Mouse (Mus musculus): Measurements from ENCODE around the gene Card9. TPM values are rescaled to one million over a fixed set of nuclear protein-coding genes. Genes with fewer than 3 reads are reported as not detected.
"Not testable (repeated sequence)": the region's sequence is repeated elsewhere in the genome, so short reads cannot be mapped to it uniquely, and the experiment has no call there.

The Card9 gene
- 1 to 10 TPM; 2.6 to 3.3 TPM for total RNA-seq (2021)

GRCm38 (mm10) chr2:26360772-26361171, at the start of gene Card9:
Gene Card9 (minus strand): TSS chr2:26360918.
- no peak for DNase-seq (ENCODE audit: low spot score in 2 of 2)
- intact Hi-C loops (cut with DNase I): no loop called here

DNA sequence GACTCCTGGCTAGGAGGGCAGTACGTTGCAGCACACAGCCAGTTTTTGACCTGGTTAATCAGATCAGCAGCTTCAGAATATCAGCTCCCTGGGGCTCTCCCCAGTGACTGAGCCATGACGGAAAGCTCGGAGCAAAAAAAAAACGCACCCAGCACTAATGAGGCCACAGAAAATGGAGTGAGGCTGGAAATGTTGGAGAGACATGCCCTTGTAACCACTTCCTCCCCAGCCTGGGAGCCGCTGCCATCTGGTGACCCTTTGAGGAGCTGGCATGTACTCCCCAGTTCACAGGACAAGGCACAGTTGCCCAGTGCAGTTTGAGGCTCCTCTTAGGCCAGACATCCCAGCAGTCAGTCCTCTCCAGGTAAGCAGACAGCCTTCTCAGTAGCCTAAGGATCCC, 49.4 kb upstream of the Card9 start:
- intact Hi-C loops (cut with DNase I): no loop called here

GRCm38 (mm10) chr2:26409362-26409761, 48.6 kb upstream of the Card9 start:
- intact Hi-C loops (cut with DNase I): no loop called here
- DNase-seq (ENCODE audit: low spot score in 2 of 2): no peak

More for the DNA sequence above, 49.4 kb upstream of the Card9 start:
- DNase-seq (ENCODE audit: low spot score in 2 of 2): no peak

DNA sequence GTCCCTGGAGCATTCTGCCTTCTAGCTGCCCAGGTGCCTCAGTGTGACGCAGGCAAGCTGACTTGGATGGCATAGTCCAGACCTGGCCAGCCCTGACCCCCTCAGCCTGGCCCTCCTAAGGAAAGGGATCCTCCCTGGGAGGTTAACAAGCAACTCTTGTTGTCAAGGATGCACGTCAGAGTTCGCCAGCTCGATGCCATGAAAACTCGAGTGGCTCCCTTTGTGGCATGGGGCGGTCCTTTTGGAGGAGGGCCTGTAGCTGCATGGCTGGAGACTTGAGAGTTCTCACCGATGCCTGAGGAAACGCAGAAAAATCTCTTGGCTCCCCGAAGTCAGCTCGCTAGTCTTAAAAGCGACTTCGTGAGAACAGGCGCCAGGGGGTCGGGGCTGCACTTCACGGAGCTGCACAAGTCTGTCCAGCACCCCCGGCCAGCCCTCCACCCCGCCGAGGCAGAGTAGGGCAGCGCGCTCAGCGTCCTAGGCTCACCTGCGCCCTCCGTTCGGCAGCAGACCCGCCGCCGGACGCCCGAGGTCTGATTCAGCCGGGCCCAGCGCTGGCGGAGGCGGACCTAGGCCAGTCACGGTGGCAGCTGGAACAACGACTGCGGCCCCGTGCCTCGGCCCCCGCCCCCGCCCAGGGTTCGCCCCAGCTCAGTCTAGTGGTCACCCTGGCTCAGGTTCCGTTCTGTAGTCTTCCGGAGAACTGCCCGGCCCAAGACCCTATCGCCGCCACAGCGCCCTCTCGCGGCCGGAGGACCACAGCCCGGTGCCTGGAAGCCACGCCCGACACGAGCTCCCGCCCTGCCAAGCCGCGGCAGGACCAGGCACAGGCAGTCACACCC, 48.0 kb upstream of the Card9 start, which contains the start of gene Inpp5e:
Inpp5e (minus strand) TSS at position 689 of the 842 bp plus-strand sequence.
- DNase-seq (ENCODE audit: low spot score in 2 of 2): peak; percentile 97
- intact Hi-C loops (cut with DNase I): no loop called here

DNA sequence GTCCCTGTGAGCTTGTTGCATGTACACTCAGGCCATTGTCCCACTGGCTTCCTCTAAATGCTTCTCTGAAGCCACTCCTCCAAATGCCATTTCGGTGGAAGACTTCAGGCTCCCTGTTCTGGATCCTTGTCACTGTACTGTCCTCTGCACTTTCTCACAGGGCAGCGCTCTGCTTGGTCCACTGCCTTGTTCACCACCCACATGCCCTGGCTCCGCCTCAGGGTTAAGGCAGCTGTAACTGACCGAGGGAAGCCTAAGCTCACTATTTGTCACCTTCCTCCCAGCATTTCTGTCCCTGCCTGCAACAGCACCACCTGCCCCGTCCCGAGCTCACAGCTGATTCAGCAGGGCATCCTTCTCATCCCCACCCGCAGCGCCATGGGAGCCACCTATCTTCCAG, 42.6 kb upstream of the Card9 start:
- DNase-seq (ENCODE audit: low spot score in 2 of 2): no peak
- intact Hi-C loops (cut with DNase I): no loop called here

DNA sequence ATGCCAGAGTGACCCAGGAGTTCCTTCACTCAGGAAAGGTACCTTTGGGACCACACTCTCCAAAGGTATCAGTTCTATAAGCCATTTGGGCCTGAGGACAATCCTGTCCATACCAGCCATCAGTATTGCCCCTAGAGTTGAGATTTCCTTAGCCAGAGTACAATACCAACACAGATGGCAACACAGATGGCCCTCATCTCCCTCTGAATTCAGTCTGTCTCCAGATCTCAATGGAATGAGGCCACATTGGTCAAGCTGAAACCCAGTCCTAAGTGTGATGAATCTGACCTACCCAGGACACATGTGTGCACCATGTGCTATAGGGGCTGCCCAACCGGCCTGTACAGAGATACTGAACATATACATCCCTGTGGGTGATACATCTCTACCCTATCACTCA, 41.5 kb upstream of the Card9 start:
- DNase-seq (ENCODE audit: low spot score in 2 of 2): no peak
- intact Hi-C loops (cut with DNase I): no loop called here

DNA sequence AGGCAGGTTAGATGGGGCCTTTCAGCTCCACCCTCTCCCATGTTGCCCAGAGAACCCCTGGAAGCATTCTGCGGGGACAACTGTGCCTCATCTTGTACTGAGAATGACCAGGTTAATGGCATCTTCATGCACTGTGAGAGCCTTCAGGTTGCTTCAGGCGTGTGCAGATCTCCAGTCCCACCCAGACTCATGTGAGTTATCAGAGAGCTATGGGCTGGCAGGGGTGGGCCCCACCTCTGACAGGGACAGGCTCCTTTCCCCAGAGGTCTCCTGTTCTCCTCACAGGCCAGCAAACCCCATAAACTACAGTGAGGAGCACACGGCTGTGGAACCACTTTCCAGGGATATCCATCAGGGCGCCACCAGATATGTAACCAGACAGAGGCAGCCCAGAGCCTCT, 40.3 kb upstream of the Card9 start:
- intact Hi-C loops (cut with DNase I): no loop called here
- no peak for DNase-seq (ENCODE audit: low spot score in 2 of 2)

- DNase-seq (ENCODE audit: low spot score in 2 of 2): no peak
- intact Hi-C loops (cut with DNase I): no loop called here
These were observed 39.6 kb upstream of the Card9 start for GRCm38 (mm10) chr2:26400296-26400695.

DNA sequence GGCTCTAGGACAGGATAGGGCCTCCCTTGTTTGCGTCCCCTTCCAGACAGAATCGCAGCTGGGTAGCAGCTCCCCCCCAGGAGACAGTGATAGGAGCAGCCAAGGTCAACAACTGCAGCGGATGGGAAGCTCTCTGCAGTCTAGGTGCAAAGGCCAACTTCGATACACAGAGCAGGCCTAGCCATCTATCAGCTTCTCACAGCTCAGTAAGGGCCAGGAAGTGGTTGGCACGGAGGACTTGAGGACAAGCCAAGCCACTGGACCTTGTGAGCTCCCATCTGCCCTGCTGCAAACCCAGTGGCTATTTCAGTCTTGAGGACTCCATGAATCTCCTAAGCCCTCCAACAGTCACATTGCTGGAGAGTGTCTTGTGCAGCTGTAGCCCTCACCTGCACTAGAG, 38.9 kb upstream of the Card9 start:
- intact Hi-C loops (cut with DNase I): no loop called here

GRCm38 (mm10) chr2:26398978-26399377, 38.3 kb upstream of the Card9 start:
- DNase-seq (ENCODE audit: low spot score in 2 of 2): no peak
- intact Hi-C loops (cut with DNase I): no loop called here

More for the DNA sequence above, 38.9 kb upstream of the Card9 start:
- no peak for DNase-seq (ENCODE audit: low spot score in 2 of 2)

- no peak for DNase-seq (ENCODE audit: low spot score in 2 of 2)
These were observed 30.9 kb upstream of the Card9 start for GRCm38 (mm10) chr2:26391617-26392016.

DNA sequence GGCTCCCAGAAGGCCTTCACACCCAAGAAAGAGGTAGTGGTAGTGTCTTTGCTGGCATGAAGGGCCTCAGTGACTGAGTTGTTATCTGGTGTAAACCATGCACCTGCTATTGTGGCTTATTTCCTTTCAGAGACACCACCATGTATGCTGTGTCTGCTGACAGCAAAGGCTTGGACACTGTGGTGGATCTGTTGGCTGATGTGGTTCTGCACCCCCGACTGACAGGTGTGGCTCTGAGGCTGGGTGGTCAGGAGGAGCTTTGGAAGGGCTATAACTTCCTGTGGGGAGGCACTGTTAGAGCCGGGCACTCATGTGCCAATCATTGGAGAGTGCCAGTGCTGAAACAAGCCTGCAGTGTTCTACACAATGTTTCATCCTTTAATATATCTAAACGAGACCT, 30.2 kb upstream of the Card9 start:
- intact Hi-C loops (cut with DNase I): no loop called here
- no peak for DNase-seq (ENCODE audit: low spot score in 2 of 2)

More at GRCm38 (mm10) chr2:26391617-26392016, 30.9 kb upstream of the Card9 start:
- intact Hi-C loops (cut with DNase I): no loop called here

DNA sequence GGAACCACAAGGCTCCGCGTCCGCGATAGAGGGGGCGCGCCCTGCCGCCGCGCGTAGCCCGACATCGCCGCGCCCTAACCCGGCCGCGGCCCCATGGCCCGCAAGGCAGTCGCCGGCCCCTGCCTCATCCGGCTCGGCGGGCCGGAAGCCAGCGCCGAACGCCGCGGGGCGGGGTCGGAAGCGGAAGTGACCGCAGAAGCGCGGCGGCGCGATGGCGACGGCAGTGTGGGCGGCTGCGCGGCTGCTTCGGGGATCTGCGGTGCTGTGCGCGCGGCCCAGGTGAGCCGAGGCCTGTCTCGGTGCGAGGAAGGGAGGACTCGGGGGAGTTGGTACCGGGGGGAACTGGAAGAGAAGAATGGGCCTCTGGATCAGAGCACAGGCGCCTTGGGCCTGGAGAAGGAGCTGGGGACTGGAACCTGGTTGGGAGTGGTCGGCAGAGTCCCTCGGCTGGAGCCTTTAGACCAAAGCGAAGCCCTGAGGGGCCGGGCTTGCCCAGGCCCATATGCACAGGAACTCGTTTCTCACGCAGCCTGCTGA, 28.5 kb upstream of the Card9 start, which contains the start of the genes Entr1 and Pmpca:
Entr1 (minus strand) TSS at position 163 of the 537 bp plus-strand sequence.
Pmpca (plus strand) TSS at position 186 of the 537 bp plus-strand sequence.
- peak; percentile 85 to 88 for DNase-seq (ENCODE audit: low spot score in 2 of 2)
- intact Hi-C loops (cut with DNase I): no loop called here

DNA sequence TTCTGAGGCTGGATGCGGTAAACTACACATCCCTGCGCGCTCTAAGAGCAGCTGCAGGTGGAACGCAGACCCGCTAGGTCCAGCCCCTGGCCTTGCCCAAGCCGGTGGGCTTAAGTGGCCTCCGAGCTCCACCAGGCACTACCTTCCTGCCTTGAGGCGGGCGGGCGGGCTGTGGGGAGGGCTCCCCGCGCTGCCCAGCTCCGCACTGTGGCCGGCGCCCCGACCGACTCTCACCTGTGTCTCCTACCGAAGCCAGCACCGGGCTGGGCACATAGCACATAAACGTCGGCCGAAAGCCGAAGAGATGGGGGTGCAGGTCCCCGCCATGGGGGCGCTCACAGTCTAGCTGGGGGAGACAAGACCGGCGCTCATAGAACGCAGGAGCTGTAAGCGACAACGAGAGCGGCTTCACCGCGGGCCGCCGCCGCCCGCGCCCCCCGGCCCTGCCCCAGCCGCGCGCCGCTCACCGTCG, 28.0 kb upstream of the Card9 start:
- intact Hi-C loops (cut with DNase I): no loop called here

GRCm38 (mm10) chr2:26387713-26388112, 27.0 kb upstream of the Card9 start:
- intact Hi-C loops (cut with DNase I): no loop called here
- no peak for DNase-seq (ENCODE audit: low spot score in 2 of 2)

More for the DNA sequence above, 28.0 kb upstream of the Card9 start:
- DNase-seq (ENCODE audit: low spot score in 2 of 2): peak in 1 of 2 experiments; percentile 15

GRCm38 (mm10) chr2:26380871-26381270, 20.2 kb upstream of the Card9 start:
- DNase-seq (ENCODE audit: low spot score in 2 of 2); intact Hi-C loops (cut with DNase I): not testable (repeated sequence)

GRCm38 (mm10) chr2:26380131-26380771, 19.5 kb upstream of the Card9 start, which contains the start of gene Snapc4:
Gene Snapc4 (minus strand): TSS chr2:26380653.
- DNase-seq (ENCODE audit: low spot score in 2 of 2): peak; percentile 80 to 90
- intact Hi-C loops (cut with DNase I): no loop called here

DNA sequence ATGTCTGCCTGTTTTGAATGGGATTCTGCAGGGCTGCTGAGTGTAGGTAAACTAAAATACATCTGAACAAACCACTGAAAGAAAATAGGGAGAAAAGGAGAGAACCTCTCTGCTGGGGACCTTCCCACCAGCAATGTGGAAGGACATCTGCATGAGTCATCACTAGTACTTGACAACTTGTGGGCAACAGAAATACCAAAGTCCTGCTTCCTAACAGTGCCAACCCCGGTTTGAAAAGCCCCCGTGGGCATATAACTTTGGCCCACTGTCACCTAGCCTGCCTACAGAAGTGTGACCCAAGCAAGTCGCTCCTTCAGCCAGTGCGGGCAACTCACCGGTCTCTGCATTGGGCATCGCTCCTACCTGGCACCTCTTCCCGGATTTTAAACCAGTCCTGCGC, 11.7 kb upstream of the Card9 start:
- no peak for DNase-seq (ENCODE audit: low spot score in 2 of 2)
- intact Hi-C loops (cut with DNase I): no loop called here

DNA sequence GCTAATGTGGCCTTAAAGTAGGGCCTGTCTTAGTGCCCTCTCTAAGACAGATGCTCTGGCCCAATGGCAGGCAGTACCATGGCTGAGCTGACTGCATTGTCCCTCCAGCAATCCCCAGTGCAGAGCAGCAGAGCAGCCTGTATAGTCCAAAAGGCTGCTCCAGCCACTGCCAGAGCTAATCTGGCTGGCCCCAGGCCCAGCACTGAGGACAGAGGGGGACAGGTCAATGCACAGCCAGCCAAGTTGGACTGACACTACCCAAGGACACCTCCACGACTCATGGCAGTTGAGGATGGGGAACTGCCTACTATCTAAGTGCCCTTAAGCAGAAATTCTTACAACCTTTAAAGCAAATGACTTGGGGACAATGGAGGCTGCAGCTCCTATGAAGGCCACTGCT, 7.9 kb upstream of the Card9 start:
- no peak for DNase-seq (ENCODE audit: low spot score in 2 of 2)
- intact Hi-C loops (cut with DNase I): no loop called here

DNA sequence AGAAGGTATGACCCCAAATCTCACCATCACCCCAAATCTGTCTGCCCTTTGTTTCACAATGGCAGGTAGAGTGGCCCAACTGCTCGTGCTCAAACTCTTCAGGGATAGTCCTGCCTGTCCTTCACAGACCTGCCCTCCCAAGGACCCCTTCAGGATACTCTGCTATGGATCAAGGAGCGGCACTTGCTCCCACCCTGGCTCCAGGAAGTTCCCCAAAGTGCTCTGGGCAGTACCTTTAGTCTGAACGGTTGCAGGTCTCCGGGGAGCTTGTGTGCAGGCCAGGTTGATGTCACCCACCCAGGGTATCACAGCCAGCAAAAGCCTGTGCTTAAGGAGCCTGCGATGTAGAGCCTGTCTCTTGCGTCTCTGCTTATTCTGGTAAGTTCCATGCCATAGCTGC, 7.2 kb upstream of the Card9 start:
- DNase-seq (ENCODE audit: low spot score in 2 of 2): no peak
- intact Hi-C loops (cut with DNase I): no loop called here

All from left cerebral cortex, postnatal 25 days (tissue).